Mouse (Mus musculus) gastrocnemius, adult 8-10 months (tissue): Measurements from ENCODE around the gene Smim4. TPM values are rescaled to one million over a fixed set of nuclear protein-coding genes. Genes with fewer than 3 reads are reported as not detected.
A peak's percentile ranks its signal among the peaks of the same experiment; 100 is the strongest.

Source experiments
- DNase-seq, 2 experiments: peaks; one replicate each; pipeline ENCODE4 v3.0.0; 2022; ENCODE audit warnings: low spot score in 2 of 2
- total RNA-seq, 4 experiments: library from RNA; stranded (reverse); gene quantifications; 2 replicates each; pipeline ENCODE4 v1.2.4; 2022

The Smim4 gene
- total RNA-seq, 4 experiments from 2014 or later = 26.8 to 40.5 (median 34.1) TPM

GRCm38 (mm10) chr14:31138897-31139429 is 10.2 kb upstream of the Smim4 start:
- no peak for DNase-seq

GRCm38 (mm10) chr14:31138219-31138896 is 9.6 kb upstream of the Smim4 start:
- no peak for DNase-seq

GRCm38 (mm10) chr14:31137791-31138190 is 9.0 kb upstream of the Smim4 start:
- no peak for DNase-seq

GRCm38 (mm10) chr14:31137281-31137595 is 8.5 kb upstream of the Smim4 start:
- no peak for DNase-seq

GRCm38 (mm10) chr14:31136411-31137280 is 7.9 kb upstream of the Smim4 start:
- DNase-seq = no peak

GRCm38 (mm10) chr14:31135495-31136410 is 7.0 kb upstream of the Smim4 start:
- DNase-seq = no peak

- DNase-seq = no peak
These were observed 5.6 kb upstream of the Smim4 start for GRCm38 (mm10) chr14:31134015-31135000.

GRCm38 (mm10) chr14:31133023-31133665 is 4.4 kb upstream of the Smim4 start:
- DNase-seq = no peak

- no peak for DNase-seq
These were observed 3.8 kb upstream of the Smim4 start for GRCm38 (mm10) chr14:31132491-31132975.

- DNase-seq = no peak
These were observed 3.3 kb upstream of the Smim4 start for GRCm38 (mm10) chr14:31132031-31132430.

- no peak for DNase-seq
These were observed 2.6 kb upstream of the Smim4 start for GRCm38 (mm10) chr14:31131272-31131821.

- peak; percentile 67 to 74 for DNase-seq
These were observed 1.8 kb upstream of the Smim4 start, which contains the start of gene Nt5dc2 for GRCm38 (mm10) chr14:31130236-31131220. TSS of gene Nt5dc2 (plus strand) at chr14:31131053.

GRCm38 (mm10) chr14:31129326-31130235 is 825 bp upstream of the Smim4 start:
- DNase-seq = no peak

GRCm38 (mm10) chr14:31128101-31128825 is 493 bp downstream of the Smim4 start:
- no peak for DNase-seq

GRCm38 (mm10) chr14:31126826-31127225 is 1.9 kb downstream of the Smim4 start:
- DNase-seq = no peak
